26 mouse cellular contexts compared by ENCODE assay signal in genomic region chr3:123846554-123846953, GRCm38 (mm10).
"Had no signal": no experiment of that assay in that cellular context is flagged by ENCODE, and none has a peak within 500 bp of the region (broad histone marks: within the 10 kb centered on the region; RNA-seq: fewer than 3 reads in every experiment).

No protein-coding gene starts in this region.

- H3K4me1 ChIP-seq: embryonic facial prominence, embryonic 10.5 days; embryonic facial prominence, embryonic 12.5 days; embryonic facial prominence, embryonic 13.5 days; embryonic facial prominence, embryonic 15.5 days; forebrain, embryonic 10.5 days; forebrain, embryonic 12.5 days; forebrain, embryonic 13.5 days; forebrain, embryonic 15.5 days; heart, embryonic 10.5 days had no signal

- H3K4me3 ChIP-seq: embryonic facial prominence, embryonic 10.5 days; embryonic facial prominence, embryonic 12.5 days; embryonic facial prominence, embryonic 13.5 days; embryonic facial prominence, embryonic 15.5 days; erythroblast, embryonic 14.5 days; forebrain, embryonic 10.5 days; forebrain, embryonic 12.5 days; forebrain, embryonic 13.5 days; forebrain, embryonic 15.5 days; gastrocnemius, adult 2 months; heart, adult 2 months; heart, embryonic 10.5 days had no signal

- DNase-seq: cerebellum, adult 9-11 months; cerebellum, postnatal 10 days; cerebellum, postnatal 14 days; cerebellum, postnatal 25 days; cerebellum, postnatal 36 days; embryo, embryonic 11 days; forebrain, postnatal 0 days; gastrocnemius, adult 2 months; gastrocnemius, postnatal 10 days; gastrocnemius, postnatal 14 days; gastrocnemius, postnatal 25 days; gastrocnemius, postnatal 36 days; heart, adult 11 months; heart, adult 18-20 months; heart, adult 2 months had no signal

- H3K4me2 ChIP-seq: embryonic facial prominence, embryonic 12.5 days; embryonic facial prominence, embryonic 13.5 days; embryonic facial prominence, embryonic 15.5 days; forebrain, embryonic 12.5 days; forebrain, embryonic 13.5 days; forebrain, embryonic 15.5 days; heart, embryonic 11.5 days had no signal

- H3K9me3 ChIP-seq: embryonic facial prominence, embryonic 10.5 days; embryonic facial prominence, embryonic 12.5 days; embryonic facial prominence, embryonic 13.5 days; embryonic facial prominence, embryonic 15.5 days; forebrain, embryonic 10.5 days; forebrain, embryonic 12.5 days; forebrain, embryonic 13.5 days; forebrain, embryonic 15.5 days; heart, embryonic 10.5 days had no signal

- H3K9ac ChIP-seq: embryonic facial prominence, embryonic 12.5 days; embryonic facial prominence, embryonic 13.5 days; embryonic facial prominence, embryonic 15.5 days; forebrain, embryonic 12.5 days; forebrain, embryonic 13.5 days; forebrain, embryonic 15.5 days; forebrain, postnatal 0 days had no signal

- H3K27ac ChIP-seq: embryonic facial prominence, embryonic 10.5 days; embryonic facial prominence, embryonic 12.5 days; embryonic facial prominence, embryonic 13.5 days; embryonic facial prominence, embryonic 15.5 days; forebrain, embryonic 10.5 days; forebrain, embryonic 12.5 days; forebrain, embryonic 13.5 days; forebrain, embryonic 15.5 days; gastrocnemius, adult 2 months; heart, adult 2 months; heart, embryonic 10.5 days had no signal

- H3K27me3 ChIP-seq: embryonic facial prominence, embryonic 12.5 days; embryonic facial prominence, embryonic 13.5 days; embryonic facial prominence, embryonic 15.5 days; forebrain, embryonic 12.5 days; forebrain, embryonic 13.5 days; forebrain, embryonic 15.5 days had no signal

- H3K36me3 ChIP-seq: embryonic facial prominence, embryonic 10.5 days; embryonic facial prominence, embryonic 12.5 days; embryonic facial prominence, embryonic 13.5 days; embryonic facial prominence, embryonic 15.5 days; forebrain, embryonic 10.5 days; forebrain, embryonic 12.5 days; forebrain, embryonic 15.5 days; heart, embryonic 10.5 days had no signal
